Mouse (Mus musculus) forebrain, embryonic 11.5 days (tissue): ENCODE measurements at regions not wholly inside any gene's neighbourhood (a gene's known extent, or its start where the extent isn't known, plus 50 kb on each side); places are given as distances from the start of the nearest gene placed in this dataset.

Experiments used
- ATAC-seq: fragments of 200-750 bp; cut with Nextera tagmentation; replicated peaks from 2 replicates; pipeline ENCODE4 v1.8.0; 2017; ENCODE audit warnings: moderate TSS enrichment; ENCODE audit not compliant: low FRiP score
- DNase-seq: peaks from one replicate; pipeline ENCODE4 v3.0.0-alpha.2; 2017; ENCODE audit warnings: low spot score
- H3K27ac ChIP-seq: fragments of 300-500 bp; sonication (generic); 2 replicates; pipeline ENCODE4 v1.5.1; 2014; ENCODE audit warnings: low read depth, low read length
- H3K27me3 ChIP-seq: fragments of 300-500 bp; sonication (generic); 2 replicates; pipeline ENCODE4 v1.6.1; 2014; ENCODE audit warnings: mild to moderate bottlenecking, low read length, mixed read lengths; ENCODE audit not compliant: control insufficient read depth, insufficient read depth
- H3K36me3 ChIP-seq: fragments of 300-500 bp; sonication (generic); 2 replicates; pipeline ENCODE4 v1.6.1; 2014; ENCODE audit warnings: mild to moderate bottlenecking, low read length, moderate library complexity, mixed read lengths; ENCODE audit not compliant: control insufficient read depth, insufficient read depth
- H3K4me1 ChIP-seq: fragments of 300-500 bp; sonication (generic); replicated peaks from 2 replicates; pipeline ENCODE4 v1.6.1; 2014; ENCODE audit warnings: low read length, mixed read lengths; ENCODE audit not compliant: control insufficient read depth, insufficient read depth
- H3K4me2 ChIP-seq: fragments of 300-500 bp; sonication (generic); 2 replicates; pipeline ENCODE4 v1.6.1; 2014; ENCODE audit warnings: low read depth, mild to moderate bottlenecking, low read length, moderate library complexity, mixed read lengths; ENCODE audit not compliant: severe bottlenecking
- H3K4me3 ChIP-seq: fragments of 300-500 bp; sonication (generic); 2 replicates; pipeline ENCODE4 v1.5.1; 2014; ENCODE audit warnings: low read depth, low read length
- H3K9ac ChIP-seq: fragments of 300-500 bp; sonication (generic); 2 replicates; pipeline ENCODE4 v1.6.1; 2014; ENCODE audit warnings: low read length
- H3K9me3 ChIP-seq: fragments of 300-500 bp; sonication (generic); 2 replicates; pipeline ENCODE4 v1.6.1; 2016; ENCODE audit warnings: low read length, mixed read lengths; ENCODE audit not compliant: control insufficient read depth
- whole genome bisulfite sequencing: fragments of 180-500 bp; shearing (Covaris S2); extraction: QIAGEN DNeasy Blood & Tissue Kit; methylation state at CpG from one replicate; pipeline ENCODE4 v1.1.7; 2014; 5-methylcytosine and 5-hydroxymethylcytosine counted together

- no peak overlapping the region for H3K27ac ChIP-seq
- H3K4me1 ChIP-seq: no peaks in the 10 kb centered on the region
- no peaks in the 10 kb centered on the region for H3K27me3 ChIP-seq
- no peaks in the 10 kb centered on the region for H3K9me3 ChIP-seq
- ATAC-seq (no peak), DNase-seq (no peak)
- no peak overlapping the region for H3K4me2 ChIP-seq
- H3K4me3 ChIP-seq: no peak overlapping the region
- H3K36me3 ChIP-seq: no peaks in the 10 kb centered on the region
- WGBS: 97% methylated on average over 1 of the region's 1 CpGs
- H3K9ac ChIP-seq: no peak overlapping the region
These were observed 124.5 kb upstream of the Dkk2 start for GRCm38 (mm10) chr3:131960636-131961035.

DNA sequence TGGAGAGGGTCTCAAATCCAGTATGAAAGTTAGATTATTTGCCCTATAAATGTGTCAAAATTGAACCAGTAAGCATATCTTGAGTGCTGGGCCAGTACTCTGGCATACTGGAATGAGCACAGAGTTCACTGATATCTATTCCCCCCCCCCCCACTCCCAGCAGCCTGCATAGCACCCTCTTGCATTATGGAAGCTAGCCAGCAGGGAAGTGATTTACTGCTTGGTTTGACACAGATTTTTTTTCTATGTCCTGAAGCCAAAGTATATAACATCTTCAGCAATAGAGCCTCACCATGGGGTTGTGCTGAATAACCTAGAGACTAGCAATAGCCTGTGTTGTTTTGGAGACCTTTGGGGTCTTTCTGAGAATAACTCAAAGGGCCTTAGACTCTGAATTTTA is 123.5 kb upstream of the Dkk2 start:
- Histone ChIP-seq H3K9ac (no peak overlapping the region), H3K4me1 (no peaks in the 10 kb centered on the region), H3K36me3 (no peaks in the 10 kb centered on the region), H3K4me2 (no peak overlapping the region), H3K9me3 (no peaks in the 10 kb centered on the region), H3K4me3 (no peak overlapping the region), H3K27me3 (no peaks in the 10 kb centered on the region), H3K27ac (no peak overlapping the region)
- ATAC-seq: no peak
- no peak for DNase-seq

GRCm38 (mm10) chr3:131962870-131963269 is 122.2 kb upstream of the Dkk2 start:
- ATAC-seq: no peak
- H3K4me3 ChIP-seq: no peak overlapping the region
- no peak overlapping the region for H3K4me2 ChIP-seq
- no peak overlapping the region for H3K9ac ChIP-seq
- no peaks in the 10 kb centered on the region for H3K36me3 ChIP-seq
- H3K27ac ChIP-seq: no peak overlapping the region
- no peaks in the 10 kb centered on the region for H3K9me3 ChIP-seq
- no peaks in the 10 kb centered on the region for H3K27me3 ChIP-seq
- WGBS: 85% methylated on average over 2 of the region's 2 CpGs
- no peaks in the 10 kb centered on the region for H3K4me1 ChIP-seq
- no peak for DNase-seq

DNA sequence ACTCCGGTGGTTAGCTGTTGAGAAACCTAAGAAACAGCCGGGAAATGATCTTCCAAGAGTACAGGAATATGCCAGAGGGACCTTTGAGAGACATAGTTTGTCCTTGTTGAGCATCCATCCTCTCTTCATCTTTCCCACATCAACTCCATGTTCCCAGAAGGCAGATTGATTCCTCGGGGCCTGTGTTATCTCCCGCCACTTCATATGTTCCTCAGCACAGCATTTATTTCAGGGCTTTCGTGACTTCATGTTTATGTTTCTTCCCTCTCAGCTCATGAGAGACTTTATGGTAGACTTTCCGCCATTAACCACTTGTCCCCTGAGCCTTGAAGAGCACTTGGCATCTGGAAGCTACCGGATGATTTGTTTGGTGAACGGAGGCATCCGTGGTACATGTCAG is 120.1 kb upstream of the Dkk2 start:
- H3K27me3 ChIP-seq: no peaks in the 10 kb centered on the region
- WGBS: 93% methylated on average over 9 of the region's 9 CpGs
- ATAC-seq (no peak), DNase-seq (no peak)
- no peak overlapping the region for H3K4me2 ChIP-seq
- no peaks in the 10 kb centered on the region for H3K4me1 ChIP-seq
- H3K4me3 ChIP-seq: no peak overlapping the region
- H3K27ac ChIP-seq: no peak overlapping the region
- no peaks in the 10 kb centered on the region for H3K36me3 ChIP-seq
- no peak overlapping the region for H3K9ac ChIP-seq
- no peaks in the 10 kb centered on the region for H3K9me3 ChIP-seq

DNA sequence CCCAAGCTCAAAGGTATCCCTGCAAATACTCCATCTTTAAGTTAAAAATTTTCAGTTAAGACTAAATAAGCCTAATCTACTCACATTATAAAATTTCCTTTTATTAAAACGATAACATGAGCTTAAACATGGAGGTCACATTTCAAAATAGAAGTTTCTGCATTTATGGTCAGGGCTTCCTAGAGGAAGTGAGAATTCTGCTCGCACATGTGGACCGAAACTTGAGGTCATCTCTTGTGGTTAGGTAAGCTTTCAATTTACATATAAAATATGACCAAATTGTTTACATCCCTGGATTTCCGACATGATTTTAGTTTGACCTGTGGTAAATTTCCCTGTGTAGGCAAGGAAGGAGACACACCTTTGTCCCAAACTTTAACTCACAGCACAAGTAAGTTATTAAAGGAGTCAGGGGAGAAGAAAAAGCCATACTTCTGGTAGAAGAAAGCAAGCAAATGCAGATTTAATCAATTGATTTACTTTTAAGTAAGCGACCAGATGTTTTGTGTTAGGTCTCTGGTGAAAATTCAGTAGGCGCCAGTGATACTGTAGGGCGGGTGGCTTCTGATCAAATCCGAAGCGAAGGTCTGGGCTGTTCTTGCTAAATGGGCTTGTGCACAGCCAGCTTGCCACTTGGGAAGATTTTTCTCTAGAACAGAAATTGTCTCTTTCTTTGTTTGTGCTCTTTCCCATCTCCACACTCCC is 119.5 kb upstream of the Dkk2 start:
- ATAC-seq (no peak), DNase-seq (no peak)
- no peaks in the 10 kb centered on the region for H3K36me3 ChIP-seq
- no peak overlapping the region for H3K4me3 ChIP-seq
- H3K4me2 ChIP-seq: no peak overlapping the region
- H3K9me3 ChIP-seq: no peaks in the 10 kb centered on the region
- no peak overlapping the region for H3K9ac ChIP-seq
- H3K4me1 ChIP-seq: no peaks in the 10 kb centered on the region
- no peaks in the 10 kb centered on the region for H3K27me3 ChIP-seq
- 90% methylated on average over 9 of the region's 9 CpGs for WGBS
- H3K27ac ChIP-seq: no peak overlapping the region

- no peak overlapping the region for H3K4me2 ChIP-seq
- ATAC-seq (no peak), DNase-seq (no peak)
- no peaks in the 10 kb centered on the region for H3K4me1 ChIP-seq
- H3K4me3 ChIP-seq: no peak overlapping the region
- no peak overlapping the region for H3K27ac ChIP-seq
- no peaks in the 10 kb centered on the region for H3K9me3 ChIP-seq
- H3K27me3 ChIP-seq: no peaks in the 10 kb centered on the region
- WGBS: 85% methylated on average over 11 of the region's 11 CpGs
- no peaks in the 10 kb centered on the region for H3K36me3 ChIP-seq
- H3K9ac ChIP-seq: no peak overlapping the region
These were observed 117.8 kb upstream of the Dkk2 start for GRCm38 (mm10) chr3:131967288-131967687.

DNA sequence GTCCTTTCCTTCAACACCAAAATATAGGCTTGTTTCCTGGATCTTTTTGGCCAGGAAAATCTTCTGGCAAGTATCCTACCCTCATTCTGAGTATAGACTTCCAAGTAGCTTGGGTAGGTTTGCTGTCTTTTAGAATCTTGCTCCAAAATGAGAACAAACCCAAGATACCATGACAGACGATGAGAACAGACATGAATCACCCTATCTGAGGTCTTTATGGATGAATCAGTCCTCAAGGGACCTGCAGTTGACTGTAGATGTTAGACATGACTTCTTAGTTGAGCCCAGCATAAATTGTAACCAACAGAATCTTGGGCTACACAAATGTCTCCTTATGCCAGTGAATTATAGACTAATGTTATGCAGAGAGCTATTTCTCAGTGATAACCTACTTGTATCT is 114.3 kb upstream of the Dkk2 start:
- H3K4me2 ChIP-seq: no peak overlapping the region
- no peaks in the 10 kb centered on the region; the same call in 1 of the 2 replicates for H3K9me3 ChIP-seq
- no peak overlapping the region for H3K4me3 ChIP-seq
- no peak for DNase-seq
- H3K27ac ChIP-seq: no peak overlapping the region
- H3K36me3 ChIP-seq: no peaks in the 10 kb centered on the region
- H3K4me1 ChIP-seq: no peaks in the 10 kb centered on the region
- WGBS: 83% methylated on average over 1 of the region's 1 CpGs
- H3K9ac ChIP-seq: no peak overlapping the region
- ATAC-seq: no peak
- H3K27me3 ChIP-seq: no peaks in the 10 kb centered on the region

DNA sequence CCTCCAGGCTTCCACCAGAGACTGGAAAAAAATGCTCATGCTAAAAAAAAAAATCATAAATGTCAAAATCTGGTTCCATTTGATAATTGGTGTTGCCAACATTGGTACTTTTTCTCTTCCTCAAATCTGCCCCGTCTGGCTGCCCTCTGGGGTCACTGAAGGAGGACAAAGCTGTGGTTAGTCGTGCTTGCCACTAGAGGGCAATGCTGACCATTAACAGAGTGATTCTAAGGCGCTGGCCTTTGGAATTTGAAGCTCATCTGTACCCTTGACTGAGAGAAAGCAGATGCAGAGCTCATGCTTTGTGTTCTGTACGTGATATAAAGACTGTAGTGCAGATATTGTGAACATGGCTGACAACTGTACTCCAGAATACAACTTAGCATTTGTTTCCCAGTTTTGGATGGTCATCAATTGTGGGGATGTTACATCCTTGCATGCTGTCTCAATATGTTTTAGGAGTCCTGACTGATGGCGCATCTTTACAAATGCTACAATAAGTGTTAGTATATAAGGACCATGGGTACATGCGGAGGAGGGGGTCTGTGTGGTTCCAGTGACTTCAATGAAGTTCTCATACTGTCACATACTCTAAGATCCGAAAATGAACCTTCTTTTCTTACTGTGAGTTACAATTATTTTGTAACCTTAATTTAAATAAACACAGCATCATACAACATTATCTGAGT is 109.0 kb upstream of the Dkk2 start:
- no peaks in the 10 kb centered on the region for H3K27me3 ChIP-seq
- no peaks in the 10 kb centered on the region for H3K4me1 ChIP-seq
- ATAC-seq (peak; percentile 92), DNase-seq (peak; percentile 67)
- no peak overlapping the region for H3K4me2 ChIP-seq
- no peak overlapping the region for H3K27ac ChIP-seq
- 42% methylated on average over 7 of the region's 7 CpGs for whole genome bisulfite sequencing
- H3K9me3 ChIP-seq: no peaks in the 10 kb centered on the region; the same call in 1 of the 2 replicates
- no peak overlapping the region for H3K9ac ChIP-seq
- H3K4me3 ChIP-seq: no peak overlapping the region
- no peaks in the 10 kb centered on the region for H3K36me3 ChIP-seq

DNA sequence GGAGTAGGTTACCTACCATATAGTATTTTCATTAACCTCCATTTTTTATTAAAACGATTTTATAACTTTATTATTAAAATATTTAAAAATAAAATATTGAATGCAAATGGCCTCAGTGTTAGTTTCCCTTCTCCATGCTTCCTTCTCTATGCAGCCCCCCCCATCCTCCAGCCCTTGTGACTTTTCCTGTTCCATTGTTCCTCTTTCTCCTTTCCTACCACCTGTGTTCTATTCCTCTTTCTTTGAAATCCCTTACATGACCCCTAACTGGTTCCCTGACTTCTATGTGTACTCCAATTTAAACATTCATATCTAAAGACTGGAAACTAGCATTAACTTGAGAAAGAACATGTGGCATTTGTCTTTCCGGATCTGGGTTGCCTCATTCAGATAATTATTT is 101.8 kb upstream of the Dkk2 start:
- no peak overlapping the region for H3K9ac ChIP-seq
- DNase-seq (no peak), ATAC-seq (no peak)
- whole genome bisulfite sequencing: 87% methylated on average over 2 of the region's 2 CpGs
- H3K4me1 ChIP-seq: no peaks in the 10 kb centered on the region
- H3K27me3 ChIP-seq: no peaks in the 10 kb centered on the region
- H3K36me3 ChIP-seq: no peaks in the 10 kb centered on the region
- no peaks in the 10 kb centered on the region for H3K9me3 ChIP-seq
- H3K27ac ChIP-seq: no peak overlapping the region
- H3K4me2 ChIP-seq: no peak overlapping the region
- H3K4me3 ChIP-seq: no peak overlapping the region
